36 mouse cellular contexts compared by ENCODE assay signal in the genomic region with DNA sequence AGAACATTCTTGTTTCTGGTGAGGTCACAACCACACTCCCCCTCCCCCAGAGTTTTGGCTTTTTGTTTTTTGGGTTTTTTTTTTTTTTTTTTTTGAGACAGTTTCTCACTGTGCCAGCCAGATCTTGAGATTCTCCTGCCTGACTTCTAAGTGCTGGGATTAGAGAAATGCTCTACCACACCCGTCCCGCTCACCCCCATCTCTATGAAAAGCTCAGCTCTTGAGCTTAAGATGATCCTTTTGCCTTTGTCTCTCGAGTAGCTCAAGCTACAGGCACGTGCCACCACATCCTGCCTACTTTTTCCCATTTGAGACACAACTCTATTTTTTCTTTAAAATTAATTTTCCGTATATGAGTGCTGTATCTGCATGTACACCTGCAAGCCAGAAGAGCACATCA. TPM values are rescaled to one million over a fixed set of nuclear protein-coding genes. Genes with fewer than 3 reads are reported as not detected.
"Had no signal": no experiment of that assay in that cellular context is flagged by ENCODE, and none has a peak within 500 bp of the region (broad histone marks: within the 10 kb centered on the region; RNA-seq: fewer than 3 reads in every experiment).

No protein-coding gene starts in this region.

- H3K9me3 ChIP-seq: heart, embryonic 10.5 days; heart, embryonic 12.5 days; heart, embryonic 13.5 days; heart, embryonic 15.5 days; hindbrain, embryonic 10.5 days; hindbrain, embryonic 12.5 days; hindbrain, embryonic 13.5 days; hindbrain, embryonic 15.5 days; intestine, embryonic 15.5 days; kidney, embryonic 15.5 days had no signal

- H3K4me3 ChIP-seq: heart, embryonic 10.5 days; heart, embryonic 12.5 days; heart, embryonic 13.5 days; heart, embryonic 15.5 days; hindbrain, embryonic 12.5 days; hindbrain, embryonic 13.5 days; hindbrain, embryonic 15.5 days; intestine, embryonic 15.5 days; kidney, embryonic 15.5 days; layer of hippocampus, adult 2 months had no signal

- H3K27ac ChIP-seq: heart, embryonic 10.5 days; heart, embryonic 13.5 days; heart, embryonic 15.5 days; hindbrain, embryonic 10.5 days; hindbrain, embryonic 12.5 days; hindbrain, embryonic 13.5 days; hindbrain, embryonic 14.5 days; hindbrain, embryonic 15.5 days; hindbrain, postnatal 0 days; intestine, embryonic 15.5 days; kidney, embryonic 15.5 days; kidney, postnatal 0 days; layer of hippocampus, adult 2 months had no signal

- H3K4me2 ChIP-seq: heart, embryonic 11.5 days; heart, embryonic 12.5 days; heart, embryonic 13.5 days; heart, embryonic 15.5 days; hindbrain, embryonic 12.5 days; hindbrain, embryonic 13.5 days; hindbrain, embryonic 14.5 days; hindbrain, embryonic 15.5 days; intestine, embryonic 15.5 days; kidney, embryonic 15.5 days had no signal

- ATAC-seq: hindbrain, embryonic 16.5 days; hindbrain, postnatal 0 days; inflammation-experienced regulatory T-cells, adult 6 months; intestine, embryonic 15.5 days; intestine, embryonic 16.5 days; intestine, postnatal 0 days had no signal

- DNase-seq: heart, postnatal 14 days; heart, postnatal 36 days; heart, postnatal 4 days; kidney, adult 11 months; kidney, adult 18-20 months; kidney, adult 2 months; kidney, adult 8-10 months; kidney, adult 9 months; kidney, postnatal 10 days; kidney, postnatal 14 days; kidney, postnatal 25 days; kidney, postnatal 36 days; kidney, postnatal 4 days; layer of hippocampus, adult 9-11 months; layer of hippocampus, postnatal 36 days had no signal

- H3K9ac ChIP-seq: heart, embryonic 12.5 days; heart, embryonic 13.5 days; heart, embryonic 15.5 days; hindbrain, embryonic 12.5 days; hindbrain, embryonic 13.5 days; hindbrain, embryonic 14.5 days; hindbrain, embryonic 15.5 days; intestine, embryonic 15.5 days; kidney, embryonic 15.5 days had no signal

- H3K27me3 ChIP-seq: heart, embryonic 12.5 days; heart, embryonic 13.5 days; heart, embryonic 15.5 days; hindbrain, embryonic 12.5 days; hindbrain, embryonic 13.5 days; hindbrain, embryonic 15.5 days; intestine, embryonic 15.5 days; kidney, embryonic 15.5 days had no signal

RNA-seq across cellular contexts. Expression of gene Pde6g, which starts 11.1 kb away (rescaled TPM):
- total RNA-seq: hematopoietic stem cell, adult 5-6 weeks; hindbrain, postnatal 0 days had no signal
- polyA plus RNA-seq: heart, embryonic 13.5 days; hindbrain, embryonic 12.5 days; intestine, embryonic 14.5 days had no signal
